Mouse (Mus musculus): ENCODE measurements around the gene Gm3629. TPM values are rescaled to one million over a fixed set of nuclear protein-coding genes. Genes with fewer than 3 reads are reported as not detected.

Gene Gm3629
- not detected for polyA plus RNA-seq (2014; fragmentation: Illumina TruSeq; extraction: RNeasy Lipid Tissue Mini Kit (QIAGEN cat#74804); ENCODE audit: low read depth, low replicate concordance)

DNA sequence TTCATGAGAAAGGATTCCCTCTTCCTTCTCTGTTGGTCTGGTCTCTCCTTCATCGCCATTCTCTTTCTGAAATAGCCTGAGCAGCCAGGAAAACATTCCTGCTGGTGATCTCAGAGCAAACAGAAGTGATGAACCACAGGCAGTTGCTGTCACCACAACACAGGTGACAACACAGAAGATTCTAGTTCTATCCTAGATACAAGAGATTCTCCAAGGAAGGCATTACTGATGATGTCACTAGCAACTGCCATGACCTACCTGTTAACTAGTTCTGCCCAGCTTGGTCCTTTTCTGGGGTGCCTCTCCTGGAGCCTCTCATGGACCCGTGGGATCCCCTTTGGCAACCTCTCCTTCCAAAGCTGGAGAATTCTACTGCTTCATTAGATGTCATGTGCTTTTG lies at the start of gene Gm3629:
Gene Gm3629 (minus strand): TSS at position 101 of the 400 bp plus-strand sequence.

DNA sequence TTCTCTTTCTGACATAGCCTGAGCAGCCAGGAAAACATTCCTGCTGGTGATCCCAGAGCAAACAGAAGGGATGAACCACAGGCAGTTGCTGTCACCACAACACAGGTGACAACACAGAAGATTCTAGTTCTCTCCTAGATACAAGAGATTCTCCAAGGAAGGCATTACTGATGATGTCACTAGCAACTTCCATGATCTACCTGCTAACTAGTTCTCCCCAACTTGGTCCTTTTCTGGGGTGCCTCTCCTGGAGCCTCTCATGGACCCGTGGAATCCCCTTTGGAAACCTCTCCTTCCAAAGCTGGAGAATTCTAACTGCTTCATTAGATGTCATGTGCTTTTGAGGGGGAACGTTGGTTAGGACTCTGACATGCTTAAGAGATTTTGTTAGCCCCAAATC lies 31.9 kb upstream of the Gm3629 start, which contains the start of gene Gm3460:
Gene Gm3460 (minus strand): TSS at position 101 of the 400 bp plus-strand sequence.

DNA sequence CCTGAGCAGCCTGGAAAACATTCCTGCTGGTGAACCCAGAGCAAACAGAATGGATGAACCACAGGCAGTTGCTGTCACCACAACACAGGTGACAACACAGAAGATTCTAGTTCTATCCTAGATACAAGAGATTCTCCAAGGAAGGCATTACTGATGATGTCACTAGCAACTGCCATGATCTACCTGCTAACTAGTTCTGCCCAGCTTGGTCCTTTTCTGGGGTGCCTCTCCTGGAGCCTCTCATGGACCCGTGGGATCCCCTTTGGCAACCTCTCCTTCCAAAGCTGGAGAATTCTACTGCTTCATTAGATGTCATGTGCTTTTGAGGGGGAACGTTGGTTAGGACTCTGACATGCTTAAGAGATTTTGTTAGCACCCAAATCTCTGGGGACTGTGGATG lies 53.2 kb downstream of the Gm3629 start, which contains the start of gene Gm8356:
Gene Gm8356 (minus strand): TSS at position 101 of the 400 bp plus-strand sequence.

Other genes with a start within 250 kb of the Gm3629 start
- gene Gm3618, start 246.9 kb downstream of the Gm3629 start, polyA plus RNA-seq (2014; fragmentation: Illumina TruSeq; extraction: RNeasy Lipid Tissue Mini Kit (QIAGEN cat#74804); ENCODE audit: low read depth, low replicate concordance) = not detected
- gene Gm16440, start 200.3 kb downstream of the Gm3629 start, polyA plus RNA-seq (2014; fragmentation: Illumina TruSeq; extraction: RNeasy Lipid Tissue Mini Kit (QIAGEN cat#74804); ENCODE audit: low read depth, low replicate concordance) = not detected
- gene Gm3591, start 178.1 kb downstream of the Gm3629 start, polyA plus RNA-seq (2014; fragmentation: Illumina TruSeq; extraction: RNeasy Lipid Tissue Mini Kit (QIAGEN cat#74804); ENCODE audit: low read depth, low replicate concordance) = 0.21 TPM
- gene Gm3594, start 146.0 kb downstream of the Gm3629 start, polyA plus RNA-seq (2014; fragmentation: Illumina TruSeq; extraction: RNeasy Lipid Tissue Mini Kit (QIAGEN cat#74804); ENCODE audit: low read depth, low replicate concordance) = not detected
- not detected for gene Gm8356, start 53.3 kb downstream of the Gm3629 start, polyA plus RNA-seq (2014; fragmentation: Illumina TruSeq; extraction: RNeasy Lipid Tissue Mini Kit (QIAGEN cat#74804); ENCODE audit: low read depth, low replicate concordance)
- not detected for gene Gm3460, start 31.8 kb upstream of the Gm3629 start, polyA plus RNA-seq (2014; fragmentation: Illumina TruSeq; extraction: RNeasy Lipid Tissue Mini Kit (QIAGEN cat#74804); ENCODE audit: low read depth, low replicate concordance)
- not detected for gene Gm10251, start 93.6 kb upstream of the Gm3629 start, polyA plus RNA-seq (2014; fragmentation: Illumina TruSeq; extraction: RNeasy Lipid Tissue Mini Kit (QIAGEN cat#74804); ENCODE audit: low read depth, low replicate concordance)
- gene Gm8050, start 129.6 kb upstream of the Gm3629 start, polyA plus RNA-seq (2014; fragmentation: Illumina TruSeq; extraction: RNeasy Lipid Tissue Mini Kit (QIAGEN cat#74804); ENCODE audit: low read depth, low replicate concordance) = not detected
- gene Gm3636, start 151.7 kb upstream of the Gm3629 start, polyA plus RNA-seq (2014; fragmentation: Illumina TruSeq; extraction: RNeasy Lipid Tissue Mini Kit (QIAGEN cat#74804); ENCODE audit: low read depth, low replicate concordance) = 0.89 TPM
- gene Gm8362, start 183.8 kb upstream of the Gm3629 start, polyA plus RNA-seq (2014; fragmentation: Illumina TruSeq; extraction: RNeasy Lipid Tissue Mini Kit (QIAGEN cat#74804); ENCODE audit: low read depth, low replicate concordance) = 0.35 TPM
- gene Gm3642, start 249.7 kb upstream of the Gm3629 start, polyA plus RNA-seq (2014; fragmentation: Illumina TruSeq; extraction: RNeasy Lipid Tissue Mini Kit (QIAGEN cat#74804); ENCODE audit: low read depth, low replicate concordance) = not detected